Mouse (Mus musculus) heart, postnatal 0 days (tissue): Measurements from ENCODE around the gene Arhgap42. TPM values are rescaled to one million over a fixed set of nuclear protein-coding genes. Genes with fewer than 3 reads are reported as not detected.

ENCODE experiments used
- ATAC-seq: fragments of 200-750 bp; cut with Nextera tagmentation; 2 replicates; pipeline ENCODE4 v1.8.0; 2017; ENCODE audit warnings: low read depth, moderate number of reproducible peaks, moderate library complexity; ENCODE audit not compliant: insufficient read depth
- DNase-seq: peaks from one replicate; pipeline ENCODE4 v3.0.0-alpha.2; 2016; ENCODE audit warnings: low spot score
- H3K27ac ChIP-seq: fragments of 300-500 bp; sonication (generic); 2 replicates; pipeline ENCODE4 v1.5.1; 2014; ENCODE audit warnings: low read depth, mild to moderate bottlenecking
- H3K27me3 ChIP-seq: fragments of 300-500 bp; sonication (generic); 2 replicates; pipeline ENCODE4 v1.6.1; 2014; ENCODE audit warnings: low read length, mixed read lengths; ENCODE audit not compliant: control insufficient read depth, insufficient read depth
- H3K36me3 ChIP-seq: fragments of 300-500 bp; sonication (generic); replicated peaks from 2 replicates; pipeline ENCODE4 v1.6.1; 2014; ENCODE audit warnings: low read length, mixed read lengths; ENCODE audit not compliant: control insufficient read depth, insufficient read depth
- H3K4me1 ChIP-seq: fragments of 300-500 bp; sonication (generic); 2 replicates; pipeline ENCODE4 v1.6.1; 2014; ENCODE audit warnings: antibody characterized with exemption; ENCODE audit not compliant: control insufficient read depth, insufficient read depth
- H3K4me2 ChIP-seq: fragments of 300-500 bp; sonication (generic); 2 replicates; pipeline ENCODE4 v1.6.1; 2014; ENCODE audit warnings: low read depth, mild to moderate bottlenecking, low read length, moderate library complexity
- H3K4me3 ChIP-seq: fragments of 300-500 bp; sonication (generic); 2 replicates; pipeline ENCODE4 v1.5.1; 2014; ENCODE audit warnings: low read depth, low read length
- H3K9ac ChIP-seq: fragments of 300-500 bp; sonication (generic); replicated peaks from 2 replicates; pipeline ENCODE4 v1.6.1; 2014; ENCODE audit warnings: low read depth, low read length, mixed read lengths
- H3K9me3 ChIP-seq: fragments of 300-500 bp; sonication (generic); replicated peaks from 2 replicates; pipeline ENCODE4 v1.6.1; 2016; ENCODE audit warnings: low read length; ENCODE audit not compliant: control insufficient read depth
- CTCF ChIP-seq: IDR thresholded peaks from 2 replicates; pipeline ENCODE4 v1.5.1; 2016; ENCODE audit warnings: antibody characterized with exemption, control low read depth, low read depth
- EP300 ChIP-seq: IDR thresholded peaks from 2 replicates; pipeline ENCODE4 v1.6.1; 2016; ENCODE audit warnings: antibody characterized with exemption, low read depth
- WGBS: fragments of 180-500 bp; shearing (Covaris S2); extraction: QIAGEN DNeasy Blood & Tissue Kit; methylation state at CpG from one replicate; pipeline ENCODE4 v1.1.7; 2014; 5-methylcytosine and 5-hydroxymethylcytosine counted together
- polyA plus RNA-seq: library from polyadenylated mRNA; unstranded; fragments of >200 nt; fragmentation: Nextera tagmentation; extraction: Ambion mirVana; gene quantifications from 2 replicates; pipeline ENCODE4 v1.2.1, GENCODE M21; 2015
- total RNA-seq: library from RNA; depleted of rRNA; stranded (reverse); fragments of >200 nt; gene quantifications from 2 replicates; pipeline ENCODE4 v1.2.3, GENCODE M21; 2014; ENCODE audit warnings: low replicate concordance

The Arhgap42 gene
- total and polyA plus RNA-seq, 2 experiments from 2014 or later: 4.6 to 8.1 TPM

GRCm38 (mm10) chr9:9001170-9001569, 237.7 kb downstream of the Arhgap42 start:
- DNase-seq (no peak), ATAC-seq (no peak)
- Histone ChIP-seq H3K27me3 (no peaks in the 10 kb centered on the region), H3K4me3 (no peak overlapping the region), H3K36me3 (0 out of 2 replicates have a peak, but pooled peaks cover 7% of the 10 kb centered on the region), H3K4me2 (no peak overlapping the region), H3K9me3 (no peaks in the 10 kb centered on the region), H3K9ac (no peak overlapping the region), H3K4me1 (no peaks in the 10 kb centered on the region), H3K27ac (no peak overlapping the region)
- no peak for TF ChIP-seq EP300
- TF ChIP-seq CTCF: peak; percentile 11; the same call in 1 of the 2 replicates

GRCm38 (mm10) chr9:8996494-8996893, 242.4 kb downstream of the Arhgap42 start:
- ATAC-seq: no peak
- no peaks in the 10 kb centered on the region for H3K27me3 ChIP-seq
- no peak overlapping the region for H3K4me3 ChIP-seq
- no peaks in the 10 kb centered on the region for H3K4me1 ChIP-seq
- H3K9me3 ChIP-seq: no peaks in the 10 kb centered on the region
- no peaks in the 10 kb centered on the region for H3K36me3 ChIP-seq
- H3K27ac ChIP-seq: no peak overlapping the region
- WGBS: 63% methylated on average over 2 of the region's 2 CpGs
- H3K4me2 ChIP-seq: no peak overlapping the region
- no peak for DNase-seq
- no peak overlapping the region for H3K9ac ChIP-seq
- TF ChIP-seq CTCF: no peak
- TF ChIP-seq EP300: no peak

GRCm38 (mm10) chr9:8982315-8982714, 256.6 kb downstream of the Arhgap42 start:
- Histone ChIP-seq H3K4me1 (no peaks in the 10 kb centered on the region), H3K36me3 (no peaks in the 10 kb centered on the region), H3K9me3 (no peaks in the 10 kb centered on the region), H3K4me3 (no peak overlapping the region), H3K27ac (no peak overlapping the region), H3K4me2 (no peak overlapping the region), H3K9ac (no peak overlapping the region), H3K27me3 (no peaks in the 10 kb centered on the region)
- 60% methylated on average over 3 of the region's 3 CpGs for WGBS
- DNase-seq (peak; percentile 5), ATAC-seq (no peak)
- TF ChIP-seq CTCF (no peak), EP300 (no peak)

- ATAC-seq (no peak), DNase-seq (no peak)
- Histone ChIP-seq H3K4me3 (no peak overlapping the region), H3K4me2 (no peak overlapping the region), H3K9ac (no peak overlapping the region), H3K27me3 (no peaks in the 10 kb centered on the region), H3K36me3 (no peaks in the 10 kb centered on the region), H3K9me3 (no peaks in the 10 kb centered on the region), H3K27ac (no peak overlapping the region), H3K4me1 (no peaks in the 10 kb centered on the region)
- TF ChIP-seq CTCF: no peak
- no peak for TF ChIP-seq EP300
- WGBS: 53% methylated on average over 2 of the region's 2 CpGs
Measured at GRCm38 (mm10) chr9:8977775-8978174, 261.1 kb downstream of the Arhgap42 start.

GRCm38 (mm10) chr9:8971491-8971890, 267.4 kb downstream of the Arhgap42 start, which contains the start of gene Gm16485:
TSS of gene Gm16485 (plus strand) at chr9:8971791.
- no peak for ATAC-seq
- H3K27me3 ChIP-seq: no peaks in the 10 kb centered on the region
- no peaks in the 10 kb centered on the region for H3K4me1 ChIP-seq
- WGBS: 56% methylated on average over 2 of the region's 2 CpGs
- no peaks in the 10 kb centered on the region for H3K9me3 ChIP-seq
- TF ChIP-seq CTCF (no peak), EP300 (no peak)
- no peak within 1 kb of the TSS for H3K27ac ChIP-seq
- DNase-seq: no peak
- no peak within 1 kb of the TSS for H3K4me2 ChIP-seq
- H3K9ac ChIP-seq: no peak within 1 kb of the TSS
- no peaks in the 10 kb centered on the region for H3K36me3 ChIP-seq
- H3K4me3 ChIP-seq: no peak within 1 kb of the TSS

- WGBS: 57% methylated on average over 7 of the region's 7 CpGs
- Histone ChIP-seq H3K4me3 (no peak overlapping the region), H3K9me3 (no peaks in the 10 kb centered on the region), H3K4me2 (no peak overlapping the region), H3K4me1 (no peaks in the 10 kb centered on the region), H3K36me3 (no peaks in the 10 kb centered on the region), H3K27me3 (no peaks in the 10 kb centered on the region), H3K27ac (no peak overlapping the region), H3K9ac (no peak overlapping the region)
- DNase-seq (peak; percentile 6), ATAC-seq (no peak)
- no peak for TF ChIP-seq CTCF
- no peak for TF ChIP-seq EP300
Measured at GRCm38 (mm10) chr9:8970240-8970639, 268.7 kb downstream of the Arhgap42 start.
